ENCODE assay signal across 8 mouse cellular contexts in the genomic region with DNA sequence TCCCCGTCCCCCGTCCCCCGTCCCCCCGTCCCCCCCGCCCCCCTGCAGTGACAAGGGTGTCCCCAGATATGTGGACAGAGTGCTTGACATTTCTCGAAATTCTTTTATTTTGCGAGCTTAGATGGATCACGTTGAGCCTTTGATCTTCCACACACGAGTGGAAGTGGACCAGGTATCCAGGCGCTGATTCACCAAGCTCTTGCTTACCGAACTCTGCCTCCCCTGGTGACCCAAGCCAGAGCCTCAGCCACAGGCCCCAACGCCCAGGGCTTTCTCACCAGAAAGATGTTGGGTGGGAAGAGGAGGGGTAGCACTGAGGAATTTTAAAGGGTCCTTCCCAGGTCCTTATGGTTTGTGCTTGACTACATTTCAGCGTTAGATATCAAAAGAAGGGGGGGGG. TPM values are rescaled to one million over a fixed set of nuclear protein-coding genes. Genes with fewer than 3 reads are reported as not detected.
A peak's percentile ranks its signal among the peaks of the same experiment; 100 is the strongest.
DNase-seq lines count a peak whose midpoint lies in the region; ATAC-seq and TF ChIP-seq lines count a peak whose summit lies in the region.

No protein-coding gene starts in this region.

- H3K4me1 ChIP-seq in heart, embryonic 12.5 days (replicated peaks): peaks cover 36% of the 10 kb centered on the region
- no peaks in the 10 kb centered on the region for H3K4me1 ChIP-seq in cortical plate, adult 2 months (ENCODE audit: control insufficient read depth, insufficient read depth, low read length)
- H3K4me1 ChIP-seq in hindbrain, embryonic 15.5 days (replicated peaks): peaks cover 30% of the 10 kb centered on the region
- H3K4me1 ChIP-seq in midbrain, embryonic 15.5 days: peaks cover 24% of the 10 kb centered on the region

- 0 out of 2 replicates have a peak, but pooled peaks have one; percentile 0 for ATAC-seq in heart, embryonic 12.5 days (ENCODE audit: insufficient number of reproducible peaks, low FRiP score)
- ATAC-seq in hindbrain, embryonic 15.5 days (ENCODE audit: low FRiP score, low read depth): no peak
- ATAC-seq in midbrain, embryonic 15.5 days (replicated peaks): peak; percentile 28

- peak overlapping the region; percentile 93 for H3K4me3 ChIP-seq in heart, embryonic 12.5 days
- peak overlapping the region; percentile 47; the same call in 1 of the 2 replicates for H3K4me3 ChIP-seq in cortical plate, adult 2 months (ENCODE audit: insufficient read depth, low read length)
- peak overlapping the region; percentile 72 for H3K4me3 ChIP-seq in hindbrain, embryonic 15.5 days
- peak overlapping the region; percentile 67 for H3K4me3 ChIP-seq in midbrain, embryonic 15.5 days

- no peaks in the 10 kb centered on the region for H3K9me3 ChIP-seq in heart, embryonic 12.5 days (replicated peaks)
- H3K9me3 ChIP-seq in hindbrain, embryonic 15.5 days: no peaks in the 10 kb centered on the region
- no peaks in the 10 kb centered on the region for H3K9me3 ChIP-seq in midbrain, embryonic 15.5 days

- H3K36me3 ChIP-seq in heart, embryonic 12.5 days: peaks cover 9% of the 10 kb centered on the region
- H3K36me3 ChIP-seq in hindbrain, embryonic 15.5 days: no peaks in the 10 kb centered on the region
- H3K36me3 ChIP-seq in midbrain, embryonic 15.5 days (replicated peaks): no peaks in the 10 kb centered on the region

- no peak for TF ChIP-seq CTCF in cortical plate, adult 2 months (IDR thresholded peaks at IDR 0.05; ENCODE audit: extremely low read depth, insufficient read depth, low read length)

- DNase-seq in heart, adult 8-10 months (ENCODE audit: low spot score): no peak
- DNase-seq in spleen, postnatal 14 days (ENCODE audit: low spot score in 2 of 2): no peak
- DNase-seq in urinary bladder, adult 2 months (ENCODE audit: low spot score): no peak
- DNase-seq in MN1 (ENCODE audit: low spot score): no peak

- peak overlapping the region; percentile 95 for H3K27ac ChIP-seq in heart, embryonic 12.5 days (ENCODE audit: poor library complexity, severe bottlenecking)
- no peak overlapping the region for H3K27ac ChIP-seq in cortical plate, adult 2 months (ENCODE audit: insufficient read depth, low read length)
- H3K27ac ChIP-seq in hindbrain, embryonic 15.5 days (replicated peaks): no peak overlapping the region
- no peak overlapping the region for H3K27ac ChIP-seq in midbrain, embryonic 15.5 days

- TF ChIP-seq POLR2A in cortical plate, adult 2 months (IDR thresholded peaks at IDR 0.05; ENCODE audit: extremely low read depth, insufficient read depth, low read length): no peak

- H3K4me2 ChIP-seq in heart, embryonic 12.5 days: peak overlapping the region; percentile 74
- H3K4me2 ChIP-seq in hindbrain, embryonic 15.5 days: peak overlapping the region; percentile 85
- peak overlapping the region; percentile 78 for H3K4me2 ChIP-seq in midbrain, embryonic 15.5 days

- WGBS in heart, embryonic 12.5 days: 6% methylated on average over 13 of the region's 13 CpGs
- 7% methylated on average over 13 of the region's 13 CpGs for WGBS in hindbrain, embryonic 15.5 days
- WGBS in midbrain, embryonic 15.5 days: 9% methylated on average over 13 of the region's 13 CpGs

- no peaks in the 10 kb centered on the region for H3K27me3 ChIP-seq in heart, embryonic 12.5 days (replicated peaks)
- no peaks in the 10 kb centered on the region for H3K27me3 ChIP-seq in hindbrain, embryonic 15.5 days
- no peaks in the 10 kb centered on the region for H3K27me3 ChIP-seq in midbrain, embryonic 15.5 days (replicated peaks)

- H3K9ac ChIP-seq in heart, embryonic 12.5 days: peak overlapping the region; percentile 98
- peak overlapping the region; percentile 76; the same call in 1 of the 2 replicates for H3K9ac ChIP-seq in hindbrain, embryonic 15.5 days
- H3K9ac ChIP-seq in midbrain, embryonic 15.5 days: peak overlapping the region; percentile 66; the same call in 1 of the 2 replicates

RNA-seq across cellular contexts. Expression of a gene that starts 0.6 kb away (rescaled TPM):
- 184 and 192 TPM in 2 replicates for polyA plus RNA-seq in heart, embryonic 12.5 days (2016; fragmentation: Nextera tagmentation; extraction: Ambion mirVana)
- total RNA-seq in heart, adult 8-10 months (2022): 10 to 100 TPM; 19.6 to 24.5 (median 21.5) TPM
- 2.6 and 2.8 TPM in 2 replicates for polyA plus RNA-seq in cortical plate, adult 2 months (2012; rRNA removed)
- polyA plus RNA-seq in hindbrain, embryonic 15.5 days (2015; fragmentation: Nextera tagmentation; extraction: Ambion mirVana): 60.0 and 62.8 TPM in 2 replicates
- polyA plus RNA-seq in midbrain, embryonic 15.5 days (2015; fragmentation: Nextera tagmentation; extraction: Ambion mirVana): 59.5 and 60.9 TPM in 2 replicates
- 6.6 and 9.5 TPM in 2 replicates for polyA plus RNA-seq in urinary bladder, adult 2 months (2012; rRNA removed)
